10 mouse cellular contexts compared by ENCODE assay signal in genomic region chr15:100845049-100845879, GRCm38 (mm10). TPM values are rescaled to one million over a fixed set of nuclear protein-coding genes. Genes with fewer than 3 reads are reported as not detected.
DNase-seq lines count a peak whose midpoint lies in the region; ATAC-seq and TF ChIP-seq lines count a peak whose summit lies in the region.
"Had no signal": no experiment of that assay in that cellular context is flagged by ENCODE, and none has a peak within 500 bp of the region (broad histone marks: within the 10 kb centered on the region; RNA-seq: fewer than 3 reads in every experiment).

No protein-coding gene starts in this region.

- peak; percentile 92 for ATAC-seq in lung, embryonic 16.5 days (ENCODE audit: low read depth)
- ATAC-seq in stomach, embryonic 15.5 days (ENCODE audit: insufficient read depth, low FRiP score, low read depth) = peak; percentile 50; the same call in 1 of the 2 replicates
- ATAC-seq in megakaryocyte-erythroid progenitor cell, adult 5-6 weeks (replicated peaks; ENCODE audit: low FRiP score, low TSS enrichment, poor library complexity, severe bottlenecking) = no peak
- ATAC-seq: Patski had no signal

- H3K9me3 ChIP-seq in lung, embryonic 16.5 days (ENCODE audit: control insufficient read depth, low read length) = peaks cover 3% of the 10 kb centered on the region; the same call in 1 of the 2 replicates
- no peaks in the 10 kb centered on the region; the same call in 1 of the 2 replicates for H3K9me3 ChIP-seq in stomach, embryonic 15.5 days

- H3K27ac ChIP-seq in layer of hippocampus, adult 2 months = peak overlapping the region; percentile 67
- peak overlapping the region; percentile 70 for H3K27ac ChIP-seq in lung, embryonic 16.5 days (ENCODE audit: low read length)
- 0 out of 2 replicates have a peak overlapping the region, but pooled peaks have one; percentile 16 for H3K27ac ChIP-seq in stomach, embryonic 15.5 days
- H3K27ac ChIP-seq: kidney, postnatal 0 days had no signal

- H3K4me1 ChIP-seq in lung, embryonic 16.5 days (replicated peaks; ENCODE audit: control insufficient read depth, insufficient read depth, low read length) = peaks cover 12% of the 10 kb centered on the region; the same call in 1 of the 2 replicates
- no peaks in the 10 kb centered on the region for H3K4me1 ChIP-seq in stomach, embryonic 15.5 days

- H3K9ac ChIP-seq in lung, embryonic 16.5 days (ENCODE audit: low read length) = no peak overlapping the region
- no peak overlapping the region for H3K9ac ChIP-seq in stomach, embryonic 15.5 days

- WGBS in lung, embryonic 16.5 days = 30% methylated on average over 26 of the region's 26 CpGs
- WGBS in stomach, embryonic 15.5 days = 45% methylated on average over 26 of the region's 26 CpGs

- no peaks in the 10 kb centered on the region for H3K36me3 ChIP-seq in lung, embryonic 16.5 days (ENCODE audit: control insufficient read depth, insufficient read depth, low read length)
- H3K36me3 ChIP-seq in stomach, embryonic 15.5 days = no peaks in the 10 kb centered on the region

- H3K27me3 ChIP-seq in lung, embryonic 16.5 days (ENCODE audit: control insufficient read depth, insufficient read depth, low read depth, low read length) = no peaks in the 10 kb centered on the region
- H3K27me3 ChIP-seq in stomach, embryonic 15.5 days (replicated peaks) = no peaks in the 10 kb centered on the region
- H3K27me3 ChIP-seq: Patski had no signal

- H3K4me3 ChIP-seq in layer of hippocampus, adult 2 months = no peak overlapping the region
- H3K4me3 ChIP-seq in lung, embryonic 16.5 days (ENCODE audit: low read length) = no peak overlapping the region
- no peak overlapping the region for H3K4me3 ChIP-seq in stomach, embryonic 15.5 days (replicated peaks)

- DNase-seq in layer of hippocampus, adult 2 months (ENCODE audit: low spot score in 2 of 2) = no peak
- DNase-seq in layer of hippocampus, adult 18-20 months (ENCODE audit: low spot score in 2 of 2) = no peak
- DNase-seq in embryo, embryonic 10 days (ENCODE audit: low spot score) = peak; percentile 73
- DNase-seq in kidney, adult 11 months = peak; percentile 40
- DNase-seq in layer of hippocampus, adult 11-12 months (ENCODE audit: low spot score) = no peak

- H3K4me2 ChIP-seq in lung, embryonic 16.5 days (ENCODE audit: low read depth, low read length) = no peak overlapping the region
- H3K4me2 ChIP-seq in stomach, embryonic 15.5 days = 0 out of 2 replicates have a peak overlapping the region, but pooled peaks have one; percentile 13

- TF ChIP-seq CTCF in layer of hippocampus, adult 2 months (conservative IDR thresholded peaks at IDR 0.05) = no peak

RNA-seq across cellular contexts. Expression of gene Scn8a, which starts 24.4 kb away (rescaled TPM):
- 100 to 1,000 TPM; 245 to 263 TPM for total RNA-seq in layer of hippocampus, adult 2 months (2021)
- total RNA-seq in layer of hippocampus, adult 18-20 months (2021) = 100 to 1,000 TPM; 212 to 229 TPM
- 0.98 and 1.4 TPM in 2 replicates for polyA plus RNA-seq in lung, embryonic 16.5 days (2015; fragmentation: Nextera tagmentation; extraction: Ambion mirVana)
- 2.2 and 2.9 TPM in 2 replicates for polyA plus RNA-seq in stomach, embryonic 15.5 days (2015; fragmentation: Nextera tagmentation; extraction: Ambion mirVana)
- not detected in 2 replicates for total RNA-seq in megakaryocyte-erythroid progenitor cell, adult 5-6 weeks (2014; fragmentation: Nextera tagmentation)
- total RNA-seq in megakaryocyte-erythroid progenitor cell, adult 5-6 weeks (2017) = not detected in 2 replicates

Comparison
In these comparisons a context has a peak if more than half of its experiments do, and no peak if none do; other contexts are left out.
1. DNase-seq: peak in embryo, embryonic 10 days (single experiment) and kidney, adult 11 months (single experiment); none in layer of hippocampus, adult 2 months (0 of 2), layer of hippocampus, adult 18-20 months (0 of 2) and layer of hippocampus, adult 11-12 months (single experiment).
2. H3K27ac ChIP-seq: peak in every context shown above with its lines; median percentile 70 in lung, embryonic 16.5 days; 67 in layer of hippocampus, adult 2 months; 16 in stomach, embryonic 15.5 days.
3. RNA of gene Scn8a, which starts 24.4 kb away (total RNA-seq): 245 to 263 TPM in layer of hippocampus, adult 2 months and 212 to 229 TPM in layer of hippocampus, adult 18-20 months; not detected in megakaryocyte-erythroid progenitor cell, adult 5-6 weeks; every median in the first group is over 100 times any median in the second.